Mouse (Mus musculus) midbrain, embryonic 11.5 days (tissue): ENCODE measurements around the gene Lrch3. TPM values are rescaled to one million over a fixed set of nuclear protein-coding genes. Genes with fewer than 3 reads are reported as not detected.

ENCODE experiments used
- ATAC-seq: fragments of 200-750 bp; cut with Nextera tagmentation; 2 replicates; pipeline ENCODE4 v1.8.0; 2017; ENCODE audit warnings: moderate TSS enrichment, moderate library complexity; ENCODE audit not compliant: low FRiP score
- DNase-seq: peaks from one replicate; pipeline ENCODE4 v3.0.0; 2015; ENCODE audit warnings: low spot score; ENCODE audit errors: missing footprints
- H3K27ac ChIP-seq: fragments of 300-500 bp; sonication (generic); 2 replicates; pipeline ENCODE4 v1.5.1; 2014; ENCODE audit warnings: low read depth, low read length
- H3K27me3 ChIP-seq: fragments of 300-500 bp; sonication (generic); 2 replicates; pipeline ENCODE4 v1.6.1; 2014; ENCODE audit warnings: mild to moderate bottlenecking, low read length, moderate library complexity, mixed read lengths; ENCODE audit not compliant: control insufficient read depth, insufficient read depth
- H3K36me3 ChIP-seq: fragments of 300-500 bp; sonication (generic); 2 replicates; pipeline ENCODE4 v1.6.1; 2014; ENCODE audit warnings: mild to moderate bottlenecking, low read length, moderate library complexity, mixed read lengths; ENCODE audit not compliant: control insufficient read depth, insufficient read depth
- H3K4me1 ChIP-seq: fragments of 300-500 bp; sonication (generic); 2 replicates; pipeline ENCODE4 v1.6.1; 2014; ENCODE audit warnings: low read length; ENCODE audit not compliant: control insufficient read depth, insufficient read depth
- H3K4me2 ChIP-seq: fragments of 300-500 bp; sonication (generic); 2 replicates; pipeline ENCODE4 v1.6.1; 2014; ENCODE audit warnings: mild to moderate bottlenecking, moderate library complexity
- H3K4me3 ChIP-seq: fragments of 300-500 bp; sonication (generic); 2 replicates; pipeline ENCODE4 v1.5.1; 2014; ENCODE audit warnings: low read depth, low read length
- H3K9ac ChIP-seq: fragments of 300-500 bp; sonication (generic); 2 replicates; pipeline ENCODE4 v1.6.1; 2014; ENCODE audit warnings: low read length
- H3K9me3 ChIP-seq: fragments of 300-500 bp; sonication (generic); 2 replicates; pipeline ENCODE4 v1.6.1; 2016; ENCODE audit warnings: low read length; ENCODE audit not compliant: control insufficient read depth
- WGBS: fragments of 180-500 bp; shearing (Covaris S2); extraction: QIAGEN DNeasy Blood & Tissue Kit; methylation state at CpG from one replicate; pipeline ENCODE4 v1.1.7; 2014; 5-methylcytosine and 5-hydroxymethylcytosine counted together
- polyA plus RNA-seq: library from polyadenylated mRNA; unstranded; fragments of >200 nt; fragmentation: Nextera tagmentation; extraction: Ambion mirVana; gene quantifications from 2 replicates; pipeline ENCODE4 v1.2.1, GENCODE M21; 2014

Lrch3 gene
- polyA plus RNA-seq, 1 experiment from 2014 or later: 33.7 TPM

DNA sequence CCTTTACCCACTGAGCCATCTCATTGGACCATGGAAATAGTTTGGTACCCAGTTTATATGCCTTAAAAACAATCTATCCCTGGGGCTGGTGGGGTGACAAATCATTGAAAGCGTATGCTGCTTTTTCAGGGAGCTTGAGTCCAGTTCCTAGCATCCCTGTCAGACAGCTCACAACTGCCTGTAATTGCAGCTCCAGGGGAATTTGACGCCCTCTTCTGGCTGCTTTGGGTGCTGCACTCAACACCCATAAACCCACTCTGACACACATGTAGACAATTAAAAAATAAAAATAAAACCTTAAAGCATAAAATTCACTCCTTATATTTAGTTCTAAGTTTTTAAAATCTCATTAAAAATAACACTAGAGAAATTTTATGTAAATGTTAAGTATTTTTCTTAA, 37.2 kb downstream of the Lrch3 start:
- Histone ChIP-seq H3K4me3 (no peak overlapping the region), H3K27ac (no peak overlapping the region), H3K27me3 (no peaks in the 10 kb centered on the region), H3K9me3 (no peaks in the 10 kb centered on the region; the same call in 1 of the 2 replicates), H3K36me3 (no peaks in the 10 kb centered on the region), H3K9ac (no peak overlapping the region), H3K4me1 (no peaks in the 10 kb centered on the region), H3K4me2 (no peak overlapping the region)
- no peak for ATAC-seq
- 86% methylated on average over 2 of the region's 2 CpGs for WGBS
- no peak for DNase-seq

DNA sequence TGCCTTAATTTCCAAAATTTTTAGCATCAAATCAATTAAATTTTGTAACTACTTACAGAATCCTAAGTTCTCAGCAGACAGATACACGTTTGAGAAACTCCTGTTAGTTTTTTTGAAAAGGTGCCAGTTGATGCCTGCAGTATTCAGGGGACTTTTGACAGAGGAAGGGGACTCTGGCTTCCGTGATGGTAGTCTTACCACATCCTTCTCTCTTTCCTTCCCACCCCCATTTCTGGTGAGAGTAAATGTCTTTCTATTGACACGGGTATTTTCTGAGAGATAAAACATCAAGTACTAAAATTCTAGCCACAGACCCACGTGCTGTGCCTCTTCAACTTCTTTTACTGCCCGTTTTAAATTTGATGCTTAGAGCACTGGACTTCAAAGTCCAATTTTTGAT, 39.9 kb downstream of the Lrch3 start:
- H3K9ac ChIP-seq: no peak overlapping the region
- H3K27me3 ChIP-seq: no peaks in the 10 kb centered on the region
- no peak overlapping the region for H3K4me2 ChIP-seq
- no peaks in the 10 kb centered on the region for H3K4me1 ChIP-seq
- no peak for ATAC-seq
- H3K9me3 ChIP-seq: no peaks in the 10 kb centered on the region; the same call in 1 of the 2 replicates
- H3K36me3 ChIP-seq: no peaks in the 10 kb centered on the region
- WGBS: 85% methylated on average over 5 of the region's 5 CpGs
- H3K27ac ChIP-seq: no peak overlapping the region
- no peak overlapping the region for H3K4me3 ChIP-seq
- no peak for DNase-seq

DNA sequence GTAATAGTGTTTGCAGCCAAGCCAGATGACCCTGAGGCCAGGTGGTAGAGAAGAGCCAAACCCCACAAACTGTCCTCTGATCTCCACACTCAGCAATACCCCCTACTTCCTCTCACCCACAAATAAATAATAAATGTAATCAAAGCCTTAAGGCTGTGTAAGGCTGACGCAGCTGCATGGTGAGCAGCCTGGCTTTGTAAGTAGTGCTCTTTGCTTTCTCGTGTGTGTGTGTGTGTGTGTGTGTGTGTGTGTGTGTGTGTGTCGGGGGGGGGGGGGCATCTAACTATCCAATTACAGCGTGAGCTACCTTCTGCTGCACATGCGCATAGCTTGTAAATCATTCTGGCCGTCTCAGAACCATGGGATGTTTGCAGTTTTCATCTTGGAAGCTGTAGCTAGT, 40.4 kb downstream of the Lrch3 start:
- no peak for ATAC-seq
- Histone ChIP-seq H3K4me1 (no peaks in the 10 kb centered on the region), H3K9me3 (no peaks in the 10 kb centered on the region; the same call in 1 of the 2 replicates), H3K36me3 (no peaks in the 10 kb centered on the region), H3K27me3 (no peaks in the 10 kb centered on the region), H3K4me3 (no peak overlapping the region), H3K27ac (no peak overlapping the region), H3K4me2 (no peak overlapping the region), H3K9ac (no peak overlapping the region)
- no peak for DNase-seq
- 85% methylated on average over 5 of the region's 6 CpGs for WGBS

DNA sequence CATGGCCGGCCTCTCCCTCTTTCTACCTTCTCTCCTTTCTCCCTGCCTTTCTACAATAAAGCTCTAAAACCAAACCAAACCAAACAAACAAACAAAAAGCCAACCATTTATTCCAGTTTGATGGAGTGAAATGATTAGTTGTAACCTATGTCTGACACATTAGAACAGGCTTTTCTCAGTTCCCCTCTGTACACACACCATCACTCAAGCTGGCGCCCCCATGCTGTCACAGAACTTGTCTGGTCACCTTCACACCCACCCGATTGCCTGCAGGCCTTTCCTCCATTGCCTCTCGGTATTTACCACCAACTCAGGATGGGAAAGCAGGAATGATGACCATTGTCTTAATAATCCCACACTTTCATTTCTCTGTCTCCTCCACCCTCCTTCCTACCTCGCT, 43.0 kb downstream of the Lrch3 start:
- no peaks in the 10 kb centered on the region for H3K4me1 ChIP-seq
- H3K9ac ChIP-seq: no peak overlapping the region
- 81% methylated on average over 5 of the region's 5 CpGs for WGBS
- ATAC-seq: no peak
- peaks cover 5% of the 10 kb centered on the region; the same call in 1 of the 2 replicates for H3K36me3 ChIP-seq
- H3K27ac ChIP-seq: no peak overlapping the region
- no peaks in the 10 kb centered on the region for H3K27me3 ChIP-seq
- H3K4me2 ChIP-seq: no peak overlapping the region
- no peak overlapping the region for H3K4me3 ChIP-seq
- DNase-seq: no peak
- no peaks in the 10 kb centered on the region for H3K9me3 ChIP-seq

DNA sequence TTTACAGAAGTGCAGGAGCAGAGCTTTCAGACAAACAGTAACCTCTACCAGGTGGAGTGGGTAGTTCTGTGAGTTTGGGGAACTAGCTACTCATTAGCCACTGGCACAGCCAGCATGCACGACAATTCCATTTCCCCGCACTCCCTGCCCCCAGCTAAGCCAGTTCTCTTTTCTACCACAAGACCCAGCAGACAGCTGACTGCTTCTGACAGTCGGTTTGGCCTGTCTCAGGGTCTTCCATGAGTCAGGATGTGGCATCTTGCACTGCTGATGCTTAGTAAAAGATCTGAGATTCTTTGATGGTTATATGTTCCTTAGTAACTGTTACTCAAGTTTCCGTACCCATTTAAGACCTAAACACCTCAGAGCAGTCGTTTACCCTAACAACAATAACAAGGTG, 58.6 kb downstream of the Lrch3 start:
- Histone ChIP-seq H3K9me3 (no peaks in the 10 kb centered on the region), H3K27me3 (no peaks in the 10 kb centered on the region), H3K36me3 (peaks cover 5% of the 10 kb centered on the region), H3K9ac (no peak overlapping the region), H3K27ac (no peak overlapping the region), H3K4me2 (no peak overlapping the region), H3K4me3 (no peak overlapping the region), H3K4me1 (no peaks in the 10 kb centered on the region)
- no peak for ATAC-seq
- 83% methylated on average over 5 of the region's 5 CpGs for WGBS
- DNase-seq: no peak

DNA sequence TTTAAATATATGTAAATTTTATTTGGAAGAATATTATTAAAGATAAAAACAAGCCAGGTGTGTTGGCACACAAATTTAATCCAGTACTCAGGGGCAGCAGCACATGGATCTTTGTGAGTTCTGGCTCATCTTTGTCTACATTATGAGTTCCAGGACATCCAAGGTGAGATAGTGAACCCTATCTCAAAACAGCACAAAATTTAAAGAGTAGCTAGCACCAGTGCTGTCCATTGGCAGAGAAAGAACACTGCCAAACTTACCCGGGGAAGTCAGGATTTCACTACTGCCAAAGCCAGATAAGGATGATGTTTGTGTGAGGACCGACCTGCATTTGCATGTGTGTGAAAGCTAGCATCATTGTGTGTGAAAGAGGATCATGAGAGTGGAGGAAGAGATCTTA, 59.1 kb downstream of the Lrch3 start:
- peaks cover 6% of the 10 kb centered on the region for H3K36me3 ChIP-seq
- H3K4me2 ChIP-seq: no peak overlapping the region
- 78% methylated on average over 2 of the region's 2 CpGs for WGBS
- DNase-seq: no peak
- no peak overlapping the region for H3K27ac ChIP-seq
- no peaks in the 10 kb centered on the region for H3K9me3 ChIP-seq
- no peak overlapping the region for H3K9ac ChIP-seq
- no peak overlapping the region for H3K4me3 ChIP-seq
- H3K4me1 ChIP-seq: no peaks in the 10 kb centered on the region
- no peak for ATAC-seq
- H3K27me3 ChIP-seq: no peaks in the 10 kb centered on the region

DNA sequence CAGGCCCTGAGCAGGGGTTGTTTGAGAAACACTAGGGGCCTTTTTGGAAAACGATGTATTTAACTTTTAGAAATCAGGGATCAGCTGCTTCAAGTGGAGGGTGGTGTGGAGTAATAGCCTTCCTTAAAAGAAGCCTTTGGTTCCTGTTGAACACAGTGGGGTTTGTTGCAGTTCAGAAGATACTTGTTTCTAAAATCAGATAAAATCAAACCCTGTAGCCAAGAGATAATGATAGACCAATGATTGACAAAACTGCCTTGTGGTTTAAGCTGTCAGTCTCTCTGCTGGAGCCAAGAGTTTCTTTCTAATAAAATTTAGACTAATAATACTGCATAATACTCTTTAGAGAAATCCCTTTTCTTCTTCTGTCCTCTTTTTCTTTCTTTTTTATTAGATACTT, 66.3 kb downstream of the Lrch3 start:
- H3K27me3 ChIP-seq: no peaks in the 10 kb centered on the region
- no peaks in the 10 kb centered on the region for H3K4me1 ChIP-seq
- no peak overlapping the region for H3K27ac ChIP-seq
- H3K4me2 ChIP-seq: no peak overlapping the region
- ATAC-seq: no peak
- H3K36me3 ChIP-seq: peaks cover 10% of the 10 kb centered on the region
- 75% methylated on average over 1 of the region's 1 CpGs for WGBS
- no peak overlapping the region for H3K4me3 ChIP-seq
- H3K9ac ChIP-seq: no peak overlapping the region
- H3K9me3 ChIP-seq: no peaks in the 10 kb centered on the region
- DNase-seq: no peak

DNA sequence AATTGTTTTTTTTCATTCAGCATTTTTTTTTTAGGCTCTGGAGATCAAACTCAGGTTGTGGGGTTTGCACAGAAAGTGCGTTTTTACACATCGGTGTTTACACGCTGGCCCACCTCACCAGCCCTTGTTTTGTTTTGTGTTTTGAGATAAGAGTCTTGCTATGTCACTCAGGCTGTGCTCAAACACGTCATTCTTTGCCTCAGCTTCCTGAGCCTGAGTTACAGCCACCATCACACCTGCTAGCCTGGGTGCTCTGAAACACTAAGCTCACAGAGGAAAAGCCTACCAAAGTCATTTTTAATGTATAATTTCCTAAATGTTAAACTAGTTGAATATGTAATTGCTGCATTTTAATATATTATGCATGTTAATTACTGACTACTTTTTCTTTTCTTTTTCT, 67.5 kb downstream of the Lrch3 start:
- H3K4me3 ChIP-seq: no peak overlapping the region
- H3K9me3 ChIP-seq: no peaks in the 10 kb centered on the region
- no peak overlapping the region for H3K9ac ChIP-seq
- no peak for ATAC-seq
- no peak overlapping the region for H3K27ac ChIP-seq
- whole genome bisulfite sequencing: 92% methylated on average over 4 of the region's 4 CpGs
- H3K4me2 ChIP-seq: no peak overlapping the region
- no peaks in the 10 kb centered on the region for H3K4me1 ChIP-seq
- no peaks in the 10 kb centered on the region for H3K27me3 ChIP-seq
- no peak for DNase-seq
- peaks cover 7% of the 10 kb centered on the region; the same call in 1 of the 2 replicates for H3K36me3 ChIP-seq

DNA sequence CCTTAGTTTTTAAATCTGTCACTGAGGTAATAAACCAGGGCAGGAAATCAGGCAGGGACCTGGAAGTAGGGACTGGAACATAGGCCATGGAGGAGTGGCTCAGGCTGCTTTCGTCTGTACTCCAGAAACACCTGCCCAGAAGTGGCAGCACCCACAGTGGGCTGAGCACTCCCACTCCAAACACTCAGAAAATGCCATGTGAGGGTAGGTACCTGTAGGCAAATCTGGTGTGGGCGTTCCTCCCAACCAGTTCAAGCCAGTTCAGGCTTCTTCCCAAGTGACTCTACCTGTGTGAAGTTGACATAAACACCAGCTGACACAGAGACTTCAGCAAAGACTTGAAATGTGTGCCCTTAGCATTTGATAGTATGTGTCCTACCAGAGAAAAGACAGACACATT, 70.7 kb downstream of the Lrch3 start:
- Histone ChIP-seq H3K9ac (no peak overlapping the region), H3K9me3 (no peaks in the 10 kb centered on the region), H3K4me1 (no peaks in the 10 kb centered on the region), H3K4me2 (no peak overlapping the region), H3K27me3 (no peaks in the 10 kb centered on the region), H3K4me3 (no peak overlapping the region), H3K36me3 (peaks cover 3% of the 10 kb centered on the region; the same call in 1 of the 2 replicates), H3K27ac (no peak overlapping the region)
- ATAC-seq (no peak), DNase-seq (no peak)
- 91% methylated on average over 2 of the region's 2 CpGs for WGBS

DNA sequence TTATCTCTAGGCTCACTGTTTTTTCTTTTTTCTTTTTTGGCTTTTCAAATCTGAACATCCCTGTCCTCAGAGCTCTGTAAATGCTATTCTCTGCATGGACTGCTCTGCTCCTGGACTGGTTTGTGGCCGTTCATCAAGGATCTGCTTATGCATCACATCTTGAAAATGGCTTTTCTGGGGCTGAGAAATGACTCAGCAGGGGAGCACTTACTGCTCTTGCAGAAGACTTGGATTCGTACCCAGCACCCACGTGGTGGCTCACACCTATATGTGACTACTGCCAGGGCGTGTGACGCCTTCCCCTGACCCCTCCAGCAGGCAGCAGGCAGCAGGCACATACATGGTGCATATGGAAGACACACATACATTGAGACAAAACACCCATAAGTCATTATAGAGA, 78.3 kb downstream of the Lrch3 start:
- ATAC-seq (no peak), DNase-seq (no peak)
- Histone ChIP-seq H3K4me3 (no peak overlapping the region), H3K4me2 (no peak overlapping the region), H3K9ac (no peak overlapping the region), H3K27me3 (no peaks in the 10 kb centered on the region), H3K36me3 (peaks cover 9% of the 10 kb centered on the region; the same call in 1 of the 2 replicates), H3K9me3 (no peaks in the 10 kb centered on the region), H3K4me1 (no peaks in the 10 kb centered on the region), H3K27ac (no peak overlapping the region)
- 87% methylated on average over 5 of the region's 5 CpGs for WGBS
